Mouse (Mus musculus) lung, postnatal 25 days (tissue): Measurements from ENCODE around the gene Pnpla1.
A peak's percentile ranks its signal among the peaks of the same experiment; 100 is the strongest.

Experiments
- DNase-seq: peaks from one replicate; pipeline ENCODE4 v3.0.0; 2022; ENCODE audit warnings: low spot score

Gene Pnpla1

GRCm38 (mm10) chr17:28885231-28885630 is 27.0 kb downstream of the Pnpla1 start:
- no peak for DNase-seq

- no peak for DNase-seq
Observed at GRCm38 (mm10) chr17:28886266-28886665, 28.1 kb downstream of the Pnpla1 start.

GRCm38 (mm10) chr17:28894050-28894767 is 36.0 kb downstream of the Pnpla1 start:
- peak; percentile 46 for DNase-seq

DNA sequence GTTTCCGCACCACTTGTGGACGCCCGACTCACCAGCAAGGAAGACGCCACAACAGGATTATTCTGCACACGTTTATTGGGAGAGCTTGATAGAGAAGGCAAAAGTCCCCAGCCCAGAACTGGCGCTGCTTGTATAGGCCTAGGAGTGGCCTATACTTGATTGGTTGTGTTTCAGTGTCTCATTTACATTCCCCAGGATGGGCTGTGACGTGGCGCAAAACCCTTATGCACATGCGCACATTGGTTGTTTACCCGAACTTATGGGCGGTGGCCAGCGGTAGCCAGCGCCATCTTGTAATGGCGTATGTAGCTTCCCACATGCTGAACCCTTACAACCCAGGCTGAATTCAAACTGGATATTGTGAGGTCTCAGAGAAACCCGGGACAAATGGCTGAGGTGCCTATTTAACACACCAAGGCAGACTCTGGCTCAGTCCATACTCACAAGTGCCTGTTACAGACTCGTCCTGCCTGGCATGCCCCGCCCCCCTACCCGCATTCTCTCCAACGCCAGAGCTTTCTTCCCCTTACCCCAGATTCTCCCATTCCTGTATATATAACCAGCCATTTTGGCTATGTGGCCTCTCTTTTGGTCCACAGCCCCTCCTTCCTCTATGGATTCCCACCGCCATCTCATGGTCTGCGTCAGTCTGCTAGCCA is 37.1 kb downstream of the Pnpla1 start:
- no peak for DNase-seq

DNA sequence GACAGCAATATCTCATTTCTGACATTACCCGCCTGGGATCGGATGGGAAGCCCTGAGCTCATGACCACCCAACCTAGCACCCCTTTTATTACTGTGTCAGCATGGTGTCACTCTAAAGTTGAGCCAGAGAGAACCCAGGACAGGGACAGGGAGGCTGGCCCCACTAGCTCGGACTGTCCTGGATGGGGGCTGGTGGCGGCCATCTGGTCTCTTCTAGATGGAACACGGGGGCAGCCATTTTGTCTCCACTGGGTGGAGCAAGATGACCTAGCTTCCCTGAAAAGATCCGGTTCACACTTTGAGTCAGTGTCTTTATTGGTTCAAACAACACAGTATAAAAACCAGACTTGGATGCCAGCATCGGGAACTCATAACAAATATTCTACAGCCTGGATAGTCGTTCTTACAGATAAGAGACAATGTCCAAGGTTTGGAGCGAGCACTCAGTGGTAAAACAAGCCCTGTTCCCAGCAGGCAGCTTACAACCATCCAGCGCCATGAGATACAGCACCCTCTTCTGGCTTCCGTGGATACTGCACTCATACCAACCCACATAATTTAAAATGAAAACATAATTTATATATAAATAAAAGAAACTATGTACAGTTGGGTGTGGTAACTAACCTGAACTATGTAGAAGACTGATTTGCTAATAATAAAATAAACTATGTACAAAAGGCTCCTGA is 38.0 kb downstream of the Pnpla1 start:
- no peak for DNase-seq

DNA sequence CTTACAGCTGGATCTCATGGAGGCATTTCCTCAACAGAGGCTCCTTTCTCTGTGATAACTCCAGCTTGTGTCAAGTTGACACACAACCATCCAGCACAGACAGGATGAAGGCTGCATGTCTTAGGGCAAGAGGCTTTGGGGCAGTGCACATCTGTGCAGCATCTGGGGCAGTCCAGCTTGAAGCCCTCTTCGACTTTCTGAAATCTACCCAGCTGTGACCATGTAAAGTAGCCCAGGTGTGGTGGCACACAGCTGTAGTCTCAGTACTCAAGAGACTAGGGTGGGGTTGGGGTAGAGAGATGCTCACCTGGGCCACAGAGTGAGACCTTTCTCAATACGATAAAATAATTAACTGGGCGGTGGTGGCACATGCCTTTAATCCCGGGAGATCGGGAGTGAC is 39.6 kb downstream of the Pnpla1 start:
- DNase-seq = no peak

DNA sequence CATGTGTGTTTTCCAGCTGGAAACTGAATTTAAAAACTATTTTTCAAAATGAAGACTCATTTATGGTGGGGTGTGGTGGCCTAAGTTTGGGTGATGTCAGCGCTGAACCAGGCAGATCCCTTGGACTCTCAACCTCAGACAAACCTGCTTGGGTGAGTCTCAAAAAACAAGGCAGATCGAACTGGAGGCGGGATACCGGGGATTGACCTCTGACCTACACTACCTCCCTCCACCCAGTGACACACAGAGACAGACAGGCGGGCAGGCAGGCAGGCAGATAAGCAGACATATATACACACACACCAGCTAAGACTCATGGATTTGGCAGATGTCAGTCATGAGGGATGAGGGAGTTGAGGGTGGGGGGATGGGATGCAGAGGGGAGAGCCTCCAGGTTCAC is 40.0 kb downstream of the Pnpla1 start:
- DNase-seq = no peak

GRCm38 (mm10) chr17:28899427-28899826 is 41.2 kb downstream of the Pnpla1 start:
- DNase-seq = no peak

DNA sequence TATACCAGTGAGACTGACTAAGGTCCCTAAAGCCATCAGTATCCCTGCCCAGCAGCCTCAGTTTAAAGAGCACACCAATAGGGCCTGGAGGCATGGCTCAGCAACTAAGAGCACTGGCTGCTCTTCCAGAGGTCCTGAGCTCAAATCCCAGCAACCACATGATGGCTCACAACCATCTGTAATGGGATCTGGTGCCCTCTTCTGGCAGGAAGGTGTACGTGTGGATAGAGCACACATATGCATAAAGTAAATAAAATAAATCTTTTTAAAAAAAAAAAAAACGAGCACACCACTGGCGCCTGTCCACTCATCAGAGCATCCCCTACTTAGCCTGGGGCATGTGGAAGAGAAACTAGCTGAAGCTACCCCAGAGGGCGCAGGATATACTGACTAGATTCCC is 43.3 kb downstream of the Pnpla1 start:
- DNase-seq = no peak

- DNase-seq = peak; percentile 57
Observed at GRCm38 (mm10) chr17:28904546-28905376, 46.5 kb downstream of the Pnpla1 start.

GRCm38 (mm10) chr17:28905377-28905916 is 47.2 kb downstream of the Pnpla1 start:
- no peak for DNase-seq

DNA sequence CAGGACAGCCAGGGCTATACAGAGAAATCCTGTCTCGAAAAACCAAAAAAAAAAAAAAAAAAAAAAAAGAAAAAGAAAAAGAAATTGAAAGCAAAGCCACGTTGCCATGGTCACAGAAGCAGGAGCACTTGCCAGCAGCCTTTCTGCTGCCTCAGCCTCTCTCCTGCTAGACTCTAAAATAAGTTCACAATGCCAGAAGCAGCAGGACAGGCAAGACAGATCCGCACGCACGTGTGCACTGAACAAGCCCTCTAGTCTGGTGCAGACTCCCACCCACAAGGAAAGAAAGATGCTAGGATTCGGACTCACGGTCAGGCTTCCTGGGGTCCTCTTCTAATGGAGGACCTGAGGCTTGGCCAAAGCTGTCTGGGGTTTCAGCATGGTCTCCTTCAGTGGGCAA is 49.7 kb downstream of the Pnpla1 start:
- DNase-seq = no peak

DNA sequence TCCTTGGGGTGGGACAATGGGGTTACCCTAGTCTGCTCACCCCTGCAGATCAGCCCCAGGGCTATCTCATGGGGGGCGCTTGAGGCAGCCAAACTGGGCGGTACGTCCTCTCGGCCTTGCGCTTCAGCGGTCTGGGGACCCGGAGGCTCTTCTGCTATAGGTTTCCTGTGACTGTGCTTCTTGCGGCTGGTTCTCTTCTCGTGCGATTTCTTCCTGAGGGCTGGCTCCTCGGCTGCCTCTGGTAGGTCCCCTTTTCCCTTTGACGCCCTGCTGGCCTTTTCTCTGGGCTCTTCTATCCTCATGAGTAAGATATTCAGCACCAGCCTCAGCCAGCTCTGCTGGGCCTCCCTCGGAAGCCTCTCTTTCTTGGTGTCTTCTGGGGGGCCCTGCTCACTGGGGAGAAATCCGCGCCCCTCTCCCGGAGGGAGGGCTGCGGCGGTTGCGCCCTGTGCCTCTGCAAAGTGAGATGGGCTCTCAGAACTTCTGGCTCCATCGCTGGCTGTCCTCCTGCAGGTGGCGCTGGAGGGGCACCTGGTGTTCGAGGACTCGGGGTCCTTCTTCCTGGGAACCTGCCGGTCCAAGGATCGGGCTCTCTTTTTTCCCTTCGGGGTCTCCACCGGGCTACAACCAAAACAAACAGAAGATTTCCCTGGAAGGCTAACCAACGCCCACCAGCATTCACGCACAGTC is 51.2 kb downstream of the Pnpla1 start:
- DNase-seq = no peak

DNA sequence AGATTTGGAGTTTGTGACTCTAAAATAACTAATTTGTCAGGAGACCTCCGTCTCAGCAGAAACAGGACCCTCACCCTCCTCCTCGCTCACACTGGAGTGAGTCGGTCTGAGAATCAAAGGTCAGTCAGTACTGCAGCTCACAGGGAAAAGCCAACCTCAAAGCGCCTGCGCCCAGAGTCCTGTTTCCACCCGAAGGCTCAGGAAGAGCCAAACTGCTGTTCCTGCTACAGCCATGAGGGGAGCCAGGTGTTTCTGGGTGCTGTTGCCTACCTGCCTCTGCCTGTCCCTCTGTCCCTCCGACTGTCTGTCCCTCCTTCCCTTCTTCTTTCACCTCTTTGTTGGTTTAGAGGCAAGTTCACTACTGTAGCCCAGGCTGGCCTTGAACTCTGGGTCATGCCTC is 51.9 kb downstream of the Pnpla1 start:
- DNase-seq = no peak

DNA sequence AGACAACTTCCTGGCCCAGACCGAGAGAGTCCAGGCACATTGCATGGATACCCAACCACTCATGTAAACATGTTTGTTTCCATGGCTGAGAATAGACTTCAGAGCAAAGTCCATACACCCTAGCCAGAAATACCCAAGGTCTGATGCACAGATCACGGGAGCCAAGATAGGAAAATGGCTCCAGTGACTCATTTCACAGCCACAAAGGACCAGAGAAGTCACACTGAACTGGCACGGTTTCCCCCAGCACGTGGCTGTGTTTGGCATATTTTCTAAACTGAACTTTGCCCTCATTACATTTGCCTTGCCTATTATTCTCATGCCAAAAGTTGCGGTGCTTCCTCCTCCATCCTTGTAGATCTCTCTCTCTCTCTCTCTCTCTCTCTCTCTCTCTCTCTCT is 55.0 kb downstream of the Pnpla1 start:
- DNase-seq = no peak

GRCm38 (mm10) chr17:28913940-28914339 is 55.7 kb downstream of the Pnpla1 start:
- DNase-seq = no peak

DNA sequence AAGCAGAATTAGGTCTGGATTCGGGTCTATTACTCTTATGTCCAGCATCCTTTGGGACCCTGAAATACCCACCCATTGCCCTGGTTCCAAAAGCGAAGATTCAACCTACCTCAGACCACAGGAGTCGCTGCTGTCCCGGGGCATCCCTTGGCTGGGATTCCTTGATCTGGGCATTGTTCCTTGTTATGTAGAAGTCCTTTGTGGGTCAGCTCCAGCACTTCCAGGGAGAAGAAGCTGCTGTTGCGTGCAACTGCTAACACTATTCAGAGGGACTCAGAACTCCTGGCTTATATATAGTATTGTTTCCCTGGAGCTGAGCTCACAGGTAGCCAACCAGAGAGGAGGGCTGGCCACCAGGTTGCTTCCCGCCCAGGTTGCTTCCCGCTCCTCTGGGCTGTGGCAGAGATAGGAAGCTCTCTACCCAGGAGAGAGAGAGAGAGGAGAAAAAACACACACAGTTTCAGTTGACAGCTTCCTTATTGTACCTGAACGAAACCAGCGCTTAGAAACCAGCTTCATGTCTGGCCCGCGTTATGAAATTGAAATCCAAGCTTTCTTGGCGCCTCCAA is 56.9 kb downstream of the Pnpla1 start, which contains the start of gene 4930539E08Rik:
Gene 4930539E08Rik (minus strand): TSS at position 265 of the 569 bp plus-strand sequence.
- DNase-seq = no peak

DNA sequence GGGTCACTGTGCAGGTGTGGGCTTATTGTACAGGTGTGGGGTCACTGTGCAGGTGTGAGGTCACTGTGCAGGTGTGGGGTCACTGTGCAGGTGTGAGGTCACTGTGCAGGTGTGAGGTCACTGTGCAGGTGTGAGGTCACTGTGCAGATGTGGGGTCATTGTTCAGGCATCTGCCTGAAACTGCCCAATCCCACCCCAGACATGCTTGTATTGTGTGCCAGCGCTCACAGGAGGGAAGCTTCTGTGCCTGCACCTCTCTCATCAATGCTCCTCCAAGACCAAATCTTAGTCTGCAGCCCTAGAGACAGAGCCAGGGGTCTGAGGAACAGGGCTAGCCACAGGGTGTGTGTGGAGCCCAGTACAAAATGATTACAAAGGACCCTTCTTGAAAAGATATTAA is 58.3 kb downstream of the Pnpla1 start:
- no peak for DNase-seq

DNA sequence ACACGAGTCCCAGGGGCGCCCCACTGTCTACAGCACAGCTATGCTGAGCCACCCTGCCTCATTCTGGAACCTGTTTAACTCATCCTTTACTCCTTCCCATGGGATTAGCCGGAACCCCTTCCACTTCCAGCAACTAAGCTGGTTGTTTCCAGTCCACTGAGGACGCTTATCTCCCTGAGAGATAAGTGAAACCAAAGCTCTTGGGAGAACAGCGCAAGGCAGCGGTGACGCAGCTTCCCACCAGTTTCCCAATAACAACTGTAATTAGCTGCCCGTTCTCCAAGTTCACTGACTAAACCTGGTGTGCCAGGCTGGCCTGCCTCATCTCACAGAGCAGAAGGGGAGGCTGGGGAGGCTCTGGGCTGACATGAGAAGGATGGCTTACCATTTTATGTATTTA is 62.9 kb downstream of the Pnpla1 start:
- no peak for DNase-seq

GRCm38 (mm10) chr17:28922096-28922495 is 63.9 kb downstream of the Pnpla1 start:
- DNase-seq = no peak
